18 mouse cellular contexts compared by ENCODE assay signal in genomic region chr4:13593146-13593849, GRCm38 (mm10).
A peak's percentile ranks its signal among the peaks of the same experiment; 100 is the strongest.
DNase-seq lines count a peak whose midpoint lies in the region; ATAC-seq lines count a peak whose summit lies in the region.
"Had no signal": no experiment of that assay in that cellular context is flagged by ENCODE, and none has a peak within 500 bp of the region (broad histone marks: within the 10 kb centered on the region; RNA-seq: fewer than 3 reads in every experiment).

No protein-coding gene starts in this region.

- 73% methylated on average over 11 of the region's 11 CpGs for WGBS in forebrain, embryonic 15.5 days
- WGBS in forebrain, embryonic 11.5 days, result 87% methylated on average over 11 of the region's 11 CpGs
- WGBS in neural tube, embryonic 13.5 days, result 60% methylated on average over 11 of the region's 11 CpGs

- DNase-seq in forebrain, embryonic 11.5 days (ENCODE audit: low spot score), result no peak
- no peak for DNase-seq in neural tube, embryonic 10.5 days (ENCODE audit: extremely low spot score, low spot score)
- no peak for DNase-seq in testis, postnatal 10 days (ENCODE audit: low spot score)
- DNase-seq in right cerebral cortex, postnatal 25 days, result no peak
- DNase-seq: adrenal gland, adult 2 months; cerebellum, adult 11 months; cerebellum, postnatal 25 days; gastrocnemius, postnatal 14 days; heart, postnatal 10 days; left cerebral cortex, postnatal 4 days; lung, adult 18-20 months; right cerebral cortex, postnatal 4 days; thymus, postnatal 36 days had no signal

- H3K36me3 ChIP-seq in forebrain, embryonic 15.5 days, result no peaks in the 10 kb centered on the region
- H3K36me3 ChIP-seq in forebrain, embryonic 11.5 days (ENCODE audit: control insufficient read depth, insufficient read depth, low read length), result no peaks in the 10 kb centered on the region
- H3K36me3 ChIP-seq in neural tube, embryonic 13.5 days, result no peaks in the 10 kb centered on the region
- H3K36me3 ChIP-seq: kidney, embryonic 15.5 days had no signal

- peak overlapping the region; percentile 49; the same call in 1 of the 2 replicates for H3K27ac ChIP-seq in forebrain, embryonic 15.5 days (replicated peaks)
- H3K27ac ChIP-seq in forebrain, embryonic 11.5 days (ENCODE audit: low read depth, low read length), result no peak overlapping the region
- H3K27ac ChIP-seq in neural tube, embryonic 13.5 days (replicated peaks), result no peak overlapping the region; the same call in 1 of the 2 replicates
- H3K27ac ChIP-seq: kidney, embryonic 15.5 days had no signal

- H3K27me3 ChIP-seq in forebrain, embryonic 15.5 days, result no peaks in the 10 kb centered on the region
- no peaks in the 10 kb centered on the region for H3K27me3 ChIP-seq in forebrain, embryonic 11.5 days (ENCODE audit: control insufficient read depth, insufficient read depth, low read length)
- H3K27me3 ChIP-seq in neural tube, embryonic 13.5 days, result no peaks in the 10 kb centered on the region
- H3K27me3 ChIP-seq: kidney, embryonic 15.5 days had no signal

- no peak overlapping the region; the same call in 1 of the 2 replicates for H3K9ac ChIP-seq in forebrain, embryonic 15.5 days (replicated peaks)
- H3K9ac ChIP-seq in forebrain, embryonic 11.5 days (ENCODE audit: low read length), result no peak overlapping the region
- no peak overlapping the region for H3K9ac ChIP-seq in neural tube, embryonic 13.5 days
- H3K9ac ChIP-seq: kidney, embryonic 15.5 days had no signal

- no peak overlapping the region for H3K4me3 ChIP-seq in forebrain, embryonic 15.5 days
- no peak overlapping the region for H3K4me3 ChIP-seq in forebrain, embryonic 11.5 days (ENCODE audit: low read depth, low read length)
- no peak overlapping the region for H3K4me3 ChIP-seq in neural tube, embryonic 13.5 days
- H3K4me3 ChIP-seq: kidney, embryonic 15.5 days had no signal

- peaks cover 5% of the 10 kb centered on the region; the same call in 1 of the 2 replicates for H3K4me1 ChIP-seq in forebrain, embryonic 15.5 days
- no peaks in the 10 kb centered on the region for H3K4me1 ChIP-seq in forebrain, embryonic 11.5 days (replicated peaks; ENCODE audit: control insufficient read depth, insufficient read depth, low read length)
- H3K4me1 ChIP-seq in neural tube, embryonic 13.5 days (replicated peaks), result peaks cover 5% of the 10 kb centered on the region; the same call in 1 of the 2 replicates
- H3K4me1 ChIP-seq: kidney, embryonic 15.5 days had no signal

- no peak overlapping the region for H3K4me2 ChIP-seq in forebrain, embryonic 15.5 days (replicated peaks)
- no peak overlapping the region for H3K4me2 ChIP-seq in forebrain, embryonic 11.5 days (ENCODE audit: low read depth, low read length, severe bottlenecking)
- H3K4me2 ChIP-seq in neural tube, embryonic 13.5 days, result no peak overlapping the region
- H3K4me2 ChIP-seq: kidney, embryonic 15.5 days had no signal

- ATAC-seq in forebrain, embryonic 15.5 days (replicated peaks), result 0 out of 2 replicates have a peak, but pooled peaks have one; percentile 48
- ATAC-seq in forebrain, embryonic 11.5 days (replicated peaks; ENCODE audit: low FRiP score), result no peak
- peak; percentile 65 for ATAC-seq in neural tube, embryonic 13.5 days (ENCODE audit: low read depth)
- ATAC-seq in megakaryocyte, adult 5-6 weeks (ENCODE audit: poor library complexity, severe bottlenecking), result peak; percentile 30
- ATAC-seq: inflammation-experienced regulatory T-cells, adult 6 months had no signal

- H3K9me3 ChIP-seq in forebrain, embryonic 15.5 days, result no peaks in the 10 kb centered on the region
- H3K9me3 ChIP-seq in forebrain, embryonic 11.5 days (ENCODE audit: control insufficient read depth, low read length), result no peaks in the 10 kb centered on the region
- H3K9me3 ChIP-seq in neural tube, embryonic 13.5 days, result no peaks in the 10 kb centered on the region
- H3K9me3 ChIP-seq: kidney, embryonic 15.5 days had no signal
